Mouse (Mus musculus) heart, embryonic 13.5 days (tissue): ENCODE measurements around the gene Cr1l. TPM values are rescaled to one million over a fixed set of nuclear protein-coding genes. Genes with fewer than 3 reads are reported as not detected.

Experiments used
- ATAC-seq: fragments of 200-750 bp; cut with Nextera tagmentation; 2 replicates; pipeline ENCODE4 v1.8.0; 2017; ENCODE audit warnings: moderate TSS enrichment; ENCODE audit not compliant: insufficient number of reproducible peaks, low FRiP score, low TSS enrichment; ENCODE audit errors: extremely low read depth
- H3K27ac ChIP-seq: fragments of 300-500 bp; sonication (generic); replicated peaks from 2 replicates; pipeline ENCODE4 v1.5.1; 2015; ENCODE audit warnings: moderate library complexity, mild to moderate bottlenecking, inconsistent platforms
- H3K27me3 ChIP-seq: fragments of 300-500 bp; sonication (generic); replicated peaks from 2 replicates; pipeline ENCODE4 v1.6.1; 2015; ENCODE audit warnings: mild to moderate bottlenecking, inconsistent platforms
- H3K36me3 ChIP-seq: fragments of 300-500 bp; sonication (generic); 2 replicates; pipeline ENCODE4 v1.6.1; 2015; ENCODE audit warnings: mild to moderate bottlenecking, inconsistent platforms
- H3K4me1 ChIP-seq: fragments of 300-500 bp; sonication (generic); 2 replicates; pipeline ENCODE4 v1.6.1; 2015; ENCODE audit warnings: inconsistent platforms
- H3K4me2 ChIP-seq: fragments of 300-500 bp; sonication (generic); 2 replicates; pipeline ENCODE4 v1.6.1; 2015; ENCODE audit warnings: inconsistent platforms, mild to moderate bottlenecking, moderate library complexity
- H3K4me3 ChIP-seq: fragments of 300-500 bp; sonication (generic); 2 replicates; pipeline ENCODE4 v1.5.1; 2015; ENCODE audit warnings: moderate library complexity, mild to moderate bottlenecking, inconsistent platforms
- H3K9ac ChIP-seq: fragments of 300-500 bp; sonication (generic); 2 replicates; pipeline ENCODE4 v1.6.1; 2015; ENCODE audit warnings: inconsistent platforms, mild to moderate bottlenecking, moderate library complexity
- H3K9me3 ChIP-seq: fragments of 300-500 bp; sonication (generic); 2 replicates; pipeline ENCODE4 v1.6.1; 2016; ENCODE audit warnings: inconsistent platforms
- WGBS: fragments of 180-500 bp; shearing (Covaris S2); methylation state at CpG from one replicate; pipeline ENCODE4 v1.1.7; 2015; ENCODE audit warnings: mixed read lengths; 5-methylcytosine and 5-hydroxymethylcytosine counted together
- polyA plus RNA-seq: library from polyadenylated mRNA; unstranded; fragments of >200 nt; fragmentation: Nextera tagmentation; extraction: Ambion mirVana; gene quantifications from 2 replicates; pipeline ENCODE4 v1.2.1, GENCODE M21; 2015

Cr1l gene
- polyA plus RNA-seq, 1 experiment from 2014 or later = 58.9 TPM

DNA sequence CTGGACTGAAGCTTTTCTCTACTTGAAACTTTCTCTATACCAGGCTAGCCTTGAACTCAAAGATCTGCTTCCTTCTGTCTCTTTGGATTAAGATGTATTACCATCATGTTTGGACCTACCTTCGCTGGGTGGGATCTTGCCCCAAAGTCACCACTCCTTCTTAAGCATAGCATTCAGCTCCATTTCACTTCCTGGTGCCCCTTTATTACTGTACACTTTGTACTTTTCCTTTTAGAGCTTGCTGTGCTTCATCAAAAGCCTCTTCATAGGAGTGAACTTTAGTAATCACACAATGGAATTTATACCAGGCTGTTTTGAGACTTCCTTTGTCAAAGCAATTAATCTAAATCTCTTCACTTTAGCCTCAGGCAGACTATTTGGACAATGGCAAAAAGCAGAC lies 33.4 kb downstream of the Cr1l start:
- Histone ChIP-seq H3K36me3 (peaks cover 53% of the 10 kb centered on the region), H3K4me2 (no peak overlapping the region), H3K27me3 (no peaks in the 10 kb centered on the region), H3K9me3 (no peaks in the 10 kb centered on the region), H3K4me1 (peaks cover 8% of the 10 kb centered on the region), H3K9ac (no peak overlapping the region), H3K4me3 (no peak overlapping the region), H3K27ac (no peak overlapping the region)
- WGBS = 89% methylated on average over 1 of the region's 1 CpGs
- ATAC-seq = no peak

DNA sequence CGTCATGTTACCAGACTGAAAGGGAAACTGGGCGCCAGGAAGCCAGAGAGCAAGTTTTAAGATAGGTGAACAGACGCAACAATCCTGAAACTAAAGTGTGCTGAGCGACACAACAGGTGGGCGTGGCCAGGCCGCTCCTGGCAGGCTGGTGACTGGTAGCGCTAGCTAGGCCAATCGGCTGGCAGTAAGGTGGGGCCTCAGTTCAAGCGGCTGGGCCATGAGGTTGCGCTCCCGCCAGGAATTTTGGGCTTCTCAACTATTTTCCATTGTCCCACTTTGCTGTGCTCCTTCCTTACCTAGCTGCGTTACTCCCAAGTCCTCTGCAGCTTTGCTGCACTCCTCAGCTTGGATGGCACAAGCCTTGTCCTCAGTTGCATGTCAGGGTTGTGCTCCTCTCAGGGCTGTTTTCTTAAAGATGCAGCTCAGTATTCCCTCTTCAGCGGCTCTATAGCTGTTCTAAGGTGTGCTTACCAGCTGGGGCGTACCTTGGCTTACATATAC lies 39.1 kb downstream of the Cr1l start, which contains the start of gene Cd46:
Gene Cd46, minus strand, starts transcription at position 30 of the 501 bp plus-strand sequence.
- H3K27ac ChIP-seq = peak within 1 kb of the TSS; percentile 76
- peak within 1 kb of the TSS; percentile 60 for H3K4me3 ChIP-seq
- WGBS = 1% methylated on average over 14 of the region's 14 CpGs
- 0 out of 2 replicates have a peak, but pooled peaks cover under 1% of the 10 kb centered on the region for H3K9me3 ChIP-seq
- peak within 1 kb of the TSS; percentile 70 for H3K9ac ChIP-seq
- ATAC-seq = peak; percentile 99
- peak within 1 kb of the TSS; percentile 82 for H3K4me2 ChIP-seq
- H3K4me1 ChIP-seq = peaks cover 8% of the 10 kb centered on the region
- H3K27me3 ChIP-seq = no peaks in the 10 kb centered on the region
- H3K36me3 ChIP-seq = peaks cover 12% of the 10 kb centered on the region

DNA sequence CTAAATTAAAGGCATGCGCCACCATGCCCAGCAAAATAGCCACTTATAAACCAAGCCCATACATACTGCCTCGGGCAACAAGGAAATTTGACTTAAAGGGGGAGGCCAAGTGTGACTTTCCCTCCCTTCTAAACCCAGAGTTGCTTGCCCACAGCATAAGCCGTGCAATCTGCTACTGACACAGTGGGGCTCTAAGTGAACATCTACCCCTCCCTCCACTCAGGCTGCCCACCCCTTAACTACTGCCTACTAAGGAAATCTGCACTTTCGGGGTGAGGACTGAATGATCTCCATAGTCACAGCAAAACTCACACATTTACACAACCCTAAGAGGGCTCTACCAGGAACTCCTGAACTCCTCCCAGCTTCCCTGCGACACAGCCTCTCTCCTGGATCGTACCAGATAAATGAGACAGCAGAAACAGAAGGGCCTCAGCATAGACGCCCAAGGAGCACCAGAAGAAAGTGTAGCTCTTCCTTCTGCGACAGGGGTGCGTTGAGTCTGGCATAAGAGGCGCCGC lies 39.6 kb downstream of the Cr1l start:
- peak overlapping the region; percentile 76 for H3K27ac ChIP-seq
- peaks cover 8% of the 10 kb centered on the region for H3K4me1 ChIP-seq
- peak overlapping the region; percentile 60 for H3K4me3 ChIP-seq
- 14% methylated on average over 11 of the region's 11 CpGs for WGBS
- 0 out of 2 replicates have a peak, but pooled peaks cover 4% of the 10 kb centered on the region for H3K9me3 ChIP-seq
- no peaks in the 10 kb centered on the region for H3K27me3 ChIP-seq
- H3K4me2 ChIP-seq = peak overlapping the region; percentile 82
- peak overlapping the region; percentile 70 for H3K9ac ChIP-seq
- peaks cover 7% of the 10 kb centered on the region for H3K36me3 ChIP-seq
- ATAC-seq = peak; percentile 88

DNA sequence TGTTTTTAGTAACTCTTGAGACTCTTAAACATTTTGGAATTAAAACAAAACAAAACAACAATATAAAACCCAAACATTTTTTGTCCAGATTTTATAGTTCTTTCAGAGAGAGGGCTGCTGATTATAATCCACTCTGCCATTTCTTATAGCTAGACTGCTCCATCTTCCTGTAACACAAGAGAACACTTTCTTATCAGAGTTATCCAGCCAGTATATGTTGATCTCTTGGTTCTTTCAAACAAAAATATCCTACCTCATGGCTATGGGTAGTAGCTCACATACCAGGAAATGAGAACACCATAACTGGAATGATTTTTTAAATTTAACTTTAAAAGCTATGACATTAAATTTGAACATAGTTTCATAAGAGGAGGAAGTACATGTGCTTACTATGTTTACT lies 49.2 kb downstream of the Cr1l start:
- Histone ChIP-seq H3K36me3 (no peaks in the 10 kb centered on the region), H3K4me1 (no peaks in the 10 kb centered on the region), H3K9me3 (0 out of 2 replicates have a peak, but pooled peaks cover 2% of the 10 kb centered on the region), H3K9ac (no peak overlapping the region), H3K27me3 (no peaks in the 10 kb centered on the region), H3K4me3 (no peak overlapping the region), H3K27ac (no peak overlapping the region), H3K4me2 (no peak overlapping the region)
- no peak for ATAC-seq

Other genes starting within 250 kb of the Cr1l start
- gene Cd34, start 192.8 kb downstream of the Cr1l start, polyA plus RNA-seq = 84.7 and 88.1 TPM in 2 replicates
- 0.47 and 1.0 TPM in 2 replicates for gene Cd46, start 39.3 kb downstream of the Cr1l start, polyA plus RNA-seq
- 0.15 and 0.33 TPM in 2 replicates for gene Cr2, start 45.1 kb upstream of the Cr1l start, polyA plus RNA-seq